In genomic region chr10:121946173-121946572, GRCm38 (mm10) we compare ENCODE assay signal across 10 mouse cellular contexts.
DNase-seq lines count a peak whose midpoint lies in the region; ATAC-seq and TF ChIP-seq lines count a peak whose summit lies in the region.
"Had no signal": no experiment of that assay in that cellular context is flagged by ENCODE, and none has a peak within 500 bp of the region (broad histone marks: within the 10 kb centered on the region; RNA-seq: fewer than 3 reads in every experiment).

No protein-coding gene starts in this region.

- 86% methylated on average over 8 of the region's 8 CpGs for WGBS in intestine, embryonic 16.5 days
- 83% methylated on average over 8 of the region's 8 CpGs for WGBS in intestine, postnatal 0 days
- WGBS in heart, embryonic 11.5 days (ENCODE audit: insufficient replicate concordance): 89% methylated on average over 8 of the region's 8 CpGs

- no peaks in the 10 kb centered on the region for H3K9me3 ChIP-seq in intestine, embryonic 16.5 days (ENCODE audit: control insufficient read depth, low read length)
- no peaks in the 10 kb centered on the region for H3K9me3 ChIP-seq in intestine, postnatal 0 days (ENCODE audit: control insufficient read depth)
- H3K9me3 ChIP-seq in heart, embryonic 11.5 days (replicated peaks; ENCODE audit: control insufficient read depth, low read length): no peaks in the 10 kb centered on the region

- ATAC-seq in intestine, embryonic 16.5 days: 0 out of 2 replicates have a peak, but pooled peaks have one; percentile 21
- ATAC-seq in intestine, postnatal 0 days: no peak
- no peak for ATAC-seq in heart, embryonic 11.5 days (replicated peaks; ENCODE audit: insufficient number of reproducible peaks, low FRiP score, low TSS enrichment)
- no peak for ATAC-seq in CD4-positive, CD25-positive, alpha-beta regulatory T cell, adult 4 months

- 0 out of 2 replicates have a peak, but pooled peaks cover 3% of the 10 kb centered on the region for H3K36me3 ChIP-seq in intestine, embryonic 16.5 days (ENCODE audit: control insufficient read depth, insufficient read depth, low read length)
- no peaks in the 10 kb centered on the region for H3K36me3 ChIP-seq in intestine, postnatal 0 days (ENCODE audit: control insufficient read depth, insufficient read depth)
- no peaks in the 10 kb centered on the region for H3K36me3 ChIP-seq in heart, embryonic 11.5 days (ENCODE audit: control insufficient read depth, insufficient read depth, low read length)

- TF ChIP-seq CTCF in intestine, postnatal 0 days (IDR thresholded peaks at IDR 0.05; ENCODE audit: low read depth): no peak

- no peak overlapping the region for H3K9ac ChIP-seq in intestine, embryonic 16.5 days (ENCODE audit: low read depth, low read length)
- no peak overlapping the region for H3K9ac ChIP-seq in intestine, postnatal 0 days (ENCODE audit: low read depth, low read length)
- no peak overlapping the region for H3K9ac ChIP-seq in heart, embryonic 11.5 days (ENCODE audit: low read depth, low read length)

- H3K27ac ChIP-seq in intestine, embryonic 16.5 days (ENCODE audit: low read length): no peak overlapping the region
- no peak overlapping the region for H3K27ac ChIP-seq in intestine, postnatal 0 days (ENCODE audit: low read depth, low read length)
- H3K27ac ChIP-seq in heart, embryonic 11.5 days (ENCODE audit: low read depth, low read length): no peak overlapping the region

- no peaks in the 10 kb centered on the region for H3K4me1 ChIP-seq in intestine, embryonic 16.5 days (ENCODE audit: control insufficient read depth, insufficient read depth, low read length)
- no peaks in the 10 kb centered on the region for H3K4me1 ChIP-seq in intestine, postnatal 0 days (replicated peaks; ENCODE audit: control insufficient read depth, insufficient read depth, low read length)
- no peaks in the 10 kb centered on the region; the same call in 1 of the 2 replicates for H3K4me1 ChIP-seq in heart, embryonic 11.5 days (ENCODE audit: control insufficient read depth, insufficient read depth, low read length)

- H3K4me2 ChIP-seq in intestine, embryonic 16.5 days (ENCODE audit: low read depth, low read length): no peak overlapping the region
- no peak overlapping the region for H3K4me2 ChIP-seq in intestine, postnatal 0 days (replicated peaks; ENCODE audit: low read depth)
- H3K4me2 ChIP-seq in heart, embryonic 11.5 days: no peak overlapping the region

- no peak overlapping the region for H3K4me3 ChIP-seq in intestine, embryonic 16.5 days (ENCODE audit: low read length)
- H3K4me3 ChIP-seq in intestine, postnatal 0 days (ENCODE audit: low read depth, low read length): no peak overlapping the region
- H3K4me3 ChIP-seq in heart, embryonic 11.5 days (ENCODE audit: low read depth, low read length): no peak overlapping the region

- DNase-seq in cerebellum, adult 9-11 months: peak; percentile 35
- DNase-seq in layer of hippocampus, adult 9-10 months (ENCODE audit: low spot score): peak; percentile 39
- peak; percentile 72 for DNase-seq in right cerebral cortex, adult 18-20 months
- no peak for DNase-seq in T-cell, adult 2 months (ENCODE audit: low spot score)
- DNase-seq: adrenal gland, postnatal 25 days had no signal

- H3K27me3 ChIP-seq in intestine, embryonic 16.5 days (replicated peaks; ENCODE audit: control insufficient read depth, insufficient read depth, low read length): no peaks in the 10 kb centered on the region
- H3K27me3 ChIP-seq in intestine, postnatal 0 days (replicated peaks; ENCODE audit: control insufficient read depth, insufficient read depth, low read length): no peaks in the 10 kb centered on the region
- H3K27me3 ChIP-seq in heart, embryonic 11.5 days (ENCODE audit: control insufficient read depth, insufficient read depth, low read length): no peaks in the 10 kb centered on the region
- H3K27me3 ChIP-seq: CH12.LX had no signal
